Mouse (Mus musculus): ENCODE results near the gene Defa25. TPM values are rescaled to one million over a fixed set of nuclear protein-coding genes. Genes with fewer than 3 reads are reported as not detected.

Defa25 gene
- not detected for polyA plus RNA-seq (2017; shearing (Covaris generic))

GRCm38 (mm10) chr8:21084142-21084541, at the start of gene Defa25:
Gene Defa25 (plus strand): TSS chr8:21084442.

GRCm38 (mm10) chr8:21054747-21055146, 29.5 kb upstream of the Defa25 start, which contains the start of gene Defa23:
Gene Defa23 (plus strand): TSS chr8:21055047.

GRCm38 (mm10) chr8:21064738-21065137, 19.5 kb upstream of the Defa25 start, which contains the start of gene Defa35:
Gene Defa35 (plus strand): TSS chr8:21065038.

GRCm38 (mm10) chr8:21095950-21096349, 11.7 kb downstream of the Defa25 start, which contains the start of gene Gm14851:
Gene Gm14851 (minus strand): TSS chr8:21096050.

GRCm38 (mm10) chr8:21134342-21134741, 50.1 kb downstream of the Defa25 start, which contains the start of gene Defa30:
Gene Defa30 (plus strand): TSS chr8:21134642.

Other genes with a start within 250 kb of the Defa25 start
- gene Defb33, start 191.8 kb upstream of the Defa25 start, polyA plus RNA-seq (2017; shearing (Covaris generic)) = not detected
- not detected for gene Gm15056, start 181.8 kb upstream of the Defa25 start, polyA plus RNA-seq (2017; shearing (Covaris generic))
- not detected for gene Gm6040, start 162.4 kb upstream of the Defa25 start, polyA plus RNA-seq (2017; shearing (Covaris generic))
- not detected for gene AY761185, start 139.7 kb upstream of the Defa25 start, polyA plus RNA-seq (2017; shearing (Covaris generic))
- not detected for gene Defa21, start 58.9 kb upstream of the Defa25 start, polyA plus RNA-seq (2017; shearing (Covaris generic))
- gene Defa23, start 29.4 kb upstream of the Defa25 start, polyA plus RNA-seq (2017; shearing (Covaris generic)) = not detected
- gene Defa35, start 19.4 kb upstream of the Defa25 start, polyA plus RNA-seq (2017; shearing (Covaris generic)) = not detected
- not detected for gene Gm14851, start 11.6 kb downstream of the Defa25 start, polyA plus RNA-seq (2017; shearing (Covaris generic))
- not detected for gene Defa30, start 50.2 kb downstream of the Defa25 start, polyA plus RNA-seq (2017; shearing (Covaris generic))
- not detected for gene Defa22, start 77.8 kb downstream of the Defa25 start, polyA plus RNA-seq (2017; shearing (Covaris generic))
- gene Defa31, start 107.2 kb downstream of the Defa25 start, polyA plus RNA-seq (2017; shearing (Covaris generic)) = not detected
- not detected for gene Gm15293, start 117.1 kb downstream of the Defa25 start, polyA plus RNA-seq (2017; shearing (Covaris generic))
- not detected for gene Gm15292, start 165.3 kb downstream of the Defa25 start, polyA plus RNA-seq (2017; shearing (Covaris generic))
- gene Defa27, start 231.1 kb downstream of the Defa25 start, polyA plus RNA-seq (2017; shearing (Covaris generic)) = not detected
- gene Defa29, start 242.6 kb downstream of the Defa25 start, polyA plus RNA-seq (2017; shearing (Covaris generic)) = not detected